Mouse (Mus musculus): ENCODE results near the gene Cdk1.

- TF ChIP-seq CTCF (IDR thresholded peaks at IDR 0.05), result no peak
- TF ChIP-seq POLR2A (IDR thresholded peaks at IDR 0.05; ENCODE audit: insufficient read depth, low read depth, low read length), result no peak
Observed at GRCm38 (mm10) chr10:69389511-69389910, 36.8 kb upstream of the Cdk1 start.
